Mouse (Mus musculus) bone marrow macrophage, adult 2 months (primary cell): ENCODE data around the gene Hist1h2bl. TPM values are rescaled to one million over a fixed set of nuclear protein-coding genes. Genes with fewer than 3 reads are reported as not detected.
A peak's percentile ranks its signal among the peaks of the same experiment; 100 is the strongest.

Experiments
- H3K27ac ChIP-seq: 2 replicates; pipeline ENCODE4 v1.5.1; 2012; ENCODE audit warnings: low read depth, low read length; ENCODE audit not compliant: insufficient read depth
- H3K4me1 ChIP-seq: 2 replicates; pipeline ENCODE4 v1.6.1; 2012; ENCODE audit warnings: low read length; ENCODE audit not compliant: control insufficient read depth, insufficient read depth
- H3K4me3 ChIP-seq: 2 replicates; pipeline ENCODE4 v1.5.1; 2012; ENCODE audit warnings: mild to moderate bottlenecking, low read length, moderate library complexity; ENCODE audit not compliant: insufficient read depth
- CTCF ChIP-seq: IDR thresholded peaks from 2 replicates; pipeline ENCODE4 v1.5.1; 2012; ENCODE audit warnings: low read depth, mild to moderate bottlenecking, low read length, moderate library complexity
- POLR2A ChIP-seq: IDR thresholded peaks from 2 replicates; pipeline ENCODE4 v1.6.1; 2012; ENCODE audit warnings: mild to moderate bottlenecking, low read depth, low read length, borderline replicate concordance
- polyA plus RNA-seq: library from polyadenylated mRNA; stranded (reverse); fragments of >200 nt; gene quantifications from 2 replicates; pipeline ENCODE4 v1.2.4, GENCODE M21; 2012; ENCODE audit not compliant: missing spikeins, insufficient read depth, insufficient read length

Gene Hist1h2bl
- polyA plus RNA-seq, 1 experiment: not detected

DNA sequence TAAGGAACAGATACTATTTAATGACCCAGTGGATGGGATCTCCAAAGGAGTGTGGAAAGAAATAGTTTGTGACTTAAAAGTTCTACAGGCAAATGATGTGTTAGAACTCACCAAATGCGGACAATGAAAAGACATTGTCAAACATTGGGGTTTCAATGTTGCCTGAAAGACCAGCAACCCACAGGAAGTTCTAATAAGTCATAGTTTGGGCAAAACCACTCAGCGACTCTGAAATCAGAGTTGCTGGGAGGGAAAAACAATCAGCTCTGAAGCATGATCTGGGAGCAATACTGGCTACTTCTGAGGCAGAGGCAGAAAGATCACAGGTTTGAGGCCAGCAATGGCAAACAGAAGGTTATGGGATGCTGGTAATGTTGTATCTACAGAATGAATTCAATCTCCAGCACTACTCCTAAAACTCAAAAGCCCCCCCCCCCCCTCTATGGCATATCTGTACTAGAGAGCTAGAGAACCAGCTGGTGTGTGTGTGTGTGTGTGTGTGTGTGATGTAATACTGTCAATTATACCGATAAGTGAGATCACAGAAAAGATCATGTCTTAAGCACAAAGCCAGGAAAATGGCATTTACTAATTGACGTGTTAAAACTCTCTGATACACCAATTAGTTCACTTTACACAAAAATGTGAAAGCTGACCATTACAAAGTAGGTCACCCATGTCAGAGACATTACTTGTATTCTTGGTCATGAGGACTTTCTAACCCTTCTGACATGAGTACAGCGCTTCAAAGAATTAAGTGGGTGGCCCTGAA lies 33.6 kb upstream of the Hist1h2bl start:
- peaks cover 15% of the 10 kb centered on the region for H3K4me1 ChIP-seq

DNA sequence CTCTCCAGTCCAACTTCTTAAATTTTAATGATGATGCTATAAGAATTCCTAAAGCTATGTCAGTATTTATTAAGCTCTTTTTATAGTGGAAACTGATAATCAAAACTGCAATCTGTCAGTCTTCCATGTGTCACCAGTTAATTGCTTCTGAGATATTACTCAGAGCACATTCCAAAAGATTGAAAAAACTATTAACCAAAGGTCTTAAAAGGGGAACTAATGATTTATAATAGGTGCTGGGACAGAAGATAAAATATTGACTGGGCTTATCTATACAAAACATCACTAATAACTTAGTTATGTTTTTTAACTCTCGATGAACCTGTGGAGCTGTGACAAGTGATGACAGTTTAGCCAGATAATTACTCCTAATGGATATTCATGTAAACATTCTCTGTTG lies 29.1 kb upstream of the Hist1h2bl start:
- no peak overlapping the region for H3K27ac ChIP-seq
- no peak overlapping the region for H3K4me3 ChIP-seq
- H3K4me1 ChIP-seq: peaks cover 10% of the 10 kb centered on the region
- TF ChIP-seq CTCF (no peak), POLR2A (no peak)

More for the DNA sequence above, 33.6 kb upstream of the Hist1h2bl start:
- H3K4me3 ChIP-seq: peak overlapping the region; percentile 58
- H3K27ac ChIP-seq: peak overlapping the region; percentile 40
- no peak for TF ChIP-seq CTCF

DNA sequence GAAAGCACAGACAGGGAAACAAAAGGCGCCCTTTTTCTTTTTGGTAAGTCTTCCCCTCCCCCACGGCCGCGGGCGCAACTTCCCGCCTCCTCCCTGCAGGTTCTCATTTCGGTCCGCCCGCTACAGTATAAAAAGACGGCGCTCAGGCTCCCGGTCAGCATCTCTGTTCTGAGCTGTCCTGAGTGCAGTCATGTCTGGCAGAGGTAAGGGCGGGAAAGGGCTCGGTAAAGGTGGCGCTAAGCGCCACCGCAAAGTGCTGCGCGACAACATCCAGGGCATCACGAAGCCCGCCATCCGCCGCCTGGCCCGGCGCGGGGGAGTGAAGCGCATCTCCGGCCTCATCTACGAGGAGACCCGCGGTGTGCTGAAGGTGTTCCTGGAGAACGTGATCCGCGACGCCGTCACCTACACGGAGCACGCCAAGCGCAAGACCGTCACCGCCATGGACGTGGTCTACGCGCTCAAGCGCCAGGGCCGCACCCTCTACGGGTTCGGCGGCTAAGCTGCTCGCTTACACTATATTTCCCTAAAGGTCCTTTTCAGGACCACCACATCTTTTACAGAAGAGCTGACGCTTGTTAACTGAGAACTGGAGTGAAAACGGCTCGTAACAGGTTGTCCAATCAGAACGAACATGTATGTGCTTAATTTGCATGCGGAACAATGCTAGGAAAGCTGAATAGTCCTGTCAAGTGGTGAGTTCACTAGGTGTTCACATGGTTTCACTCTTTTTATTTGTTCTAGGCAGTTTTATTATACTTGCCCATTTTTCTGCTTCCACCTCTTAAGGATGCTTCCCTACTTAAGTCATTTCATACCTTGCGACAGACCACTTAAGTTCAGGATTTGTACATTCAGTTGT lies 19.2 kb upstream of the Hist1h2bl start, which contains the start of gene Hist1h4j:
Gene Hist1h4j (plus strand): TSS at position 159 of the 862 bp plus-strand sequence.
- Histone ChIP-seq H3K27ac (peak within 1 kb of the TSS; percentile 77), H3K4me1 (peaks cover 12% of the 10 kb centered on the region), H3K4me3 (peak within 1 kb of the TSS; percentile 68)
- 0 out of 2 replicates have a peak, but pooled peaks have one; percentile 21 for TF ChIP-seq POLR2A

DNA sequence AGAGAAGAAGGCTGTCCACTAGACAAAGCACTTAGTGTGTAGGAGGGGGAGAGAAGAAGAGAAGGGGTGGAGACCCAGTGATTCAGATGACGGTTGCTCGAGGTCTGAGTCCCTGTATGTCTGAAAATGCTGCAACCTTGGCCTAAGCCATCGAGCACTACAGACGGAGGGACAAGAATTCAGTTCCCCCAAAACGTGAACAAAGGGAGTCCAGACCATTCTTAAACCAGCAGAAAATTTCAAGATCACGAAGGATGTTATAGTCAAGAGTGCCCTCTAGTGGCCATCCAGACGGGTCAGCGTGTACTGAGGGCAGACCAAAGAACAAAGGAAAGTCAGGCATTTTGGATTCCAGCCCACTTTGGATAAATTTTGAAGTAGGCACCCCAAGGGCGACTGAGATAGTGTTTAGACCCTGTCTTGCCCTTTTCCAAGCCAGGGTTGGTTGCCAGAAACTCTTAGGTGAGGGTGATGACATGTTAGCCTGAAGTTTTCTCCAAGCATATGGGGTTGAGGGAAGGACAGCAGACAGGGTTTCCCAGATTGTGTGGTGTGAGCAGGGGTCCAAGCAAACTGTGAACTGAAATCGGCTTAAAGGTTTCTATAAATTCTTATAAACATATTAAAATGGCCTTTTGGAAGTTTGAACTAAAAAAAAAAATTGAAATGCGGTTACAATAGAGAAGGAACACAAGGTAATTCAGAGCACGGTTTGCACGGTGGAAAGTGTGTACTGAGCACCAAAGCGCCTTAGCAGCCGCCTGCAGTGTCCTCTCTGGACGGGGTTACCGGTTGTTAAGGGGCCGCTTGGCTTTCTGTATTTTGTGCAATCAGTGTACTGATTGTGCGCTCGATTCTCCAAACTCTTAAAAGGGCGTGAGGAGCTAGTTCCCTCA lies 18.3 kb upstream of the Hist1h2bl start:
- peaks cover 12% of the 10 kb centered on the region for H3K4me1 ChIP-seq
- H3K27ac ChIP-seq: peak overlapping the region; percentile 77
- peak overlapping the region; percentile 68 for H3K4me3 ChIP-seq
- peak; percentile 61 for TF ChIP-seq CTCF
- TF ChIP-seq POLR2A: no peak

DNA sequence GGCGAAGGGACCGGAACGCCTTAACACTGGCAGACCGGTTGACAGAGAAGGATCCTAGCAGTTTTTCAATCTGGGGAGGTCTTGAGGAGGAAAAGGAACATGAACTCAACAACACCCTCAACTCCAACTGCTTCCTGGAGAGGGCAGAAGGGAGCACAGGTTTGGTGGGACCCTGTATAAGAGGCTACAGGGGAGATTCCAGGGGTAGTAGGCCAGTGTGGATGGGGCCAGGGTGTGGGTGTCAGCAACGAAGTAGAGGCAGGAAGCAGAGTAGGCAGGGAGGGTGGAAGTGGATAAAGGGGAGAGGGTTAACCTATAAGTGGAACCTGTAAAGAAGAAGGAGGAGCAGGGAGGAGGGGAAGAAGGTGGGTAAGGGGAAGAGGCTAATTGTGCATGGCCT lies 17.5 kb upstream of the Hist1h2bl start:
- TF ChIP-seq CTCF (no peak), POLR2A (no peak)
- Histone ChIP-seq H3K27ac (no peak overlapping the region), H3K4me1 (peaks cover 12% of the 10 kb centered on the region)

DNA sequence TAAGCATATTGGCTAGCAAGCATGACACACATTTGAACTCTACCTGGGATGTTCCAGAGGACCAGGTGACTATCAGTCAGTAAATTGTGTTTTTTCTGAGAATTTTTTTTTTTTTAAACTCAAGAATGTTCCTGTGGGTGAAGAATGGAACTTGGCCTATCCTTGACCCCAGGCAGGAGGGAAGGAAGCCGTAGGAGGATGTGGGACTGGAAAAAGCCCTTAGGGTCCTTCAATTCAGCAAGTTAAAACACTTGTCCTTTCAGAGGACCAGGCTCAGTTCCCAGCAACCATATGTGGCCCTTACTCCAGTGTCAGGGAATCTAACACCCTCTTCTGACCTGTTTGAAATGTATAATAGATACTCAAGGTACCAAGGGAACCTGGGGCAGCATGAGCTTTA lies 13.6 kb upstream of the Hist1h2bl start:
- peaks cover 17% of the 10 kb centered on the region for H3K4me1 ChIP-seq
- H3K27ac ChIP-seq: no peak overlapping the region
- H3K4me3 ChIP-seq: no peak overlapping the region
- TF ChIP-seq POLR2A (no peak), CTCF (no peak)

More for the DNA sequence above, 17.5 kb upstream of the Hist1h2bl start:
- no peak overlapping the region for H3K4me3 ChIP-seq

DNA sequence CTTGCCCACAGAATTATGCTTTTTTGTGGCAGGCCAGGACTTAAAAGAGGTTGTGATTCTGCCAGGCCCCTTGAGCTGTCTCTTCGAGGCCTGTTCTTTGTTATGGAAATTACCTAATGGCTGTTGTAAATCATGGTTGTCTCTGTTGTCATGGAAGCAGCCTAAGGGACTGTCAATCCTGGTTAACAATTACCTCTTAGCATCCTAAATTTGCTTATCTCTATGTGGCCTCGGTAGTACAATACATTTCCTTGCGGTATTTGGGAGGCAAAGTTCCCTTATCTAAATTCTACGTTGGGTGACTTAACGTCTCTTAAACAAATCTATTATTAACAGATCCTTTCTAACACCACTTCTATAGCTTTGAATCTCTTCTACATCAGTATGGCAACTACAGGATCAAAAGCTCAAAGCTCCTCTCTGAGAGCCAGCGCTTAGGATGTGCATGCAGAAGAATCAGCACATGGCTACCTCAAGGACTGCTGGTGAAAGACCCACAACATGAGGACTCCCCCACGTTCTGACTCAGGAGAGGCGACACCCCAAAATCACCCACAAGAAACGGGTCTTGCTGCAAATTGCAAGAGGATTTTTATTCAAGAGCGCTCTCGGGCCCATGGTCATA lies 12.1 kb upstream of the Hist1h2bl start:
- TF ChIP-seq CTCF (no peak), POLR2A (no peak)
- Histone ChIP-seq H3K4me3 (no peak overlapping the region), H3K4me1 (peaks cover 17% of the 10 kb centered on the region), H3K27ac (no peak overlapping the region)

DNA sequence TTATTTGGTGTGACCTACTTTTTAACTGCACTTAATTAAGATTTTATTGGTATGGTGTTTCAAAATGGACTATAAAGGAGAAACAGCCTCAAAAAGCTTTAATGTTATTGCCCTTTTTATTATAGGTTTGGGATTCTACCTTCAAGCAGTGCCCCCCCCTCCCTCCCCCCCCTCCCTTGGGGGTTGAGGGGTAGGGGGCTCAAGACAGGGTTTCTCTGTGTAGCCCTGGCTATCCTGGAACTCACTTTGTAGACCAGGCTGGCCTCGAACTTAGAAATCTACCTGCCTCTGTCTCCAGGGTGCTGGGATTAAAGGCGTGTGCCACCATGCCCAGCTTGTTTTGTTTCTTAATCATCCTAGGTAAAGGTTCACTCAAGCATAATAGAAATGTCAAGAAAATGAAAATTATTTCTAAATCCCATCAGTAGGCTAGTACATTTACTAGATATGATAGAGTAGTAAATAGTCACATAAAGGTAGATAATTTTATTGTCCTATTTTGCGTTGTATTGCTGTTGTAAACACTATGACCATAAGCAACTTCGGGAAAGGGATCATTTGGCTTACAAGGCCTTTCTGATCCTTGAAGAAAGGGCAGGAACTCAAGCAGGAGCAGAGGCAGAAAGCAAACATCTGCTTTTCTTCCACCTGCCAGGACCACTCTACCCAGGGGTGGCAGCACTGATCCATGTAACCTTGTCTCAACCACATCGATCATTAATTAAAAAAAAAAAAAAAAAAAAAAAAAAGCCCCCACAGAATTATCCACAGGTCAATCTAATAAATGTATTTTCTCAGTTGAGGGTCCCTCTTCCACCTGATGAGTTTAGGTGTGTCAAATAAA lies 7.3 kb upstream of the Hist1h2bl start:
- Histone ChIP-seq H3K4me3 (no peak overlapping the region), H3K27ac (no peak overlapping the region; the same call in 1 of the 2 replicates)

DNA sequence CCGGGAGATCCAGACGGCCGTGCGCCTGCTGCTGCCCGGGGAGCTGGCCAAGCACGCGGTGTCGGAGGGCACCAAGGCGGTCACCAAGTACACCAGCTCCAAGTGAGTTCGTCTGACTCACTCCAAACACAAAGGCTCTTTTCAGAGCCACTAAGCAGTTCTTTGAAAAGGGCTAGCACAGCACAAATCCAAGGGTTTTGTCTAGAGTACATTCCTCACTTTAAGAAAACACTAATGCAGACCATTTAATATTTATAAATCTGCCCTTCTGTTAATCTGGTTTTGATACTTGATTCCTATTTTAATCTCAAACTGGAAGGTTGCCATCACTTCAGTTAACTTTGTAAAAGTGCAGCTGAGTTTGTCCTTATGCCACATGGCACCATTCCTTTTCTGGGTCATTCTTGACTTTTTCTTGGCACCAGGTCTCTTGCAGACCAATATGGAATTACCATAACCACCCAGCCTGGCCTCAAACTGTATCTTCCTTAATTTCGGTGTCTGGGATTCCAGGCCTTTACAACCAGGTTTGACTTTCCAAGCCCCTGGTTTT lies 6.5 kb upstream of the Hist1h2bl start:
- peak overlapping the region; percentile 49 for H3K4me3 ChIP-seq
- H3K4me1 ChIP-seq: peaks cover 23% of the 10 kb centered on the region
- TF ChIP-seq POLR2A: no peak
- no peak for TF ChIP-seq CTCF
- peak overlapping the region; percentile 59 for H3K27ac ChIP-seq

More for the DNA sequence above, 7.3 kb upstream of the Hist1h2bl start:
- TF ChIP-seq CTCF: no peak
- TF ChIP-seq POLR2A: no peak
- H3K4me1 ChIP-seq: peaks cover 23% of the 10 kb centered on the region
